Mouse (Mus musculus) thymus, postnatal 10 days (tissue): ENCODE data around the gene Gnb4.

ENCODE experiments used
- DNase-seq, 2 experiments: peaks; one replicate each; pipeline ENCODE4 v3.0.0; 2021; ENCODE audit warnings: low spot score in 2 of 2

The Gnb4 gene

DNA sequence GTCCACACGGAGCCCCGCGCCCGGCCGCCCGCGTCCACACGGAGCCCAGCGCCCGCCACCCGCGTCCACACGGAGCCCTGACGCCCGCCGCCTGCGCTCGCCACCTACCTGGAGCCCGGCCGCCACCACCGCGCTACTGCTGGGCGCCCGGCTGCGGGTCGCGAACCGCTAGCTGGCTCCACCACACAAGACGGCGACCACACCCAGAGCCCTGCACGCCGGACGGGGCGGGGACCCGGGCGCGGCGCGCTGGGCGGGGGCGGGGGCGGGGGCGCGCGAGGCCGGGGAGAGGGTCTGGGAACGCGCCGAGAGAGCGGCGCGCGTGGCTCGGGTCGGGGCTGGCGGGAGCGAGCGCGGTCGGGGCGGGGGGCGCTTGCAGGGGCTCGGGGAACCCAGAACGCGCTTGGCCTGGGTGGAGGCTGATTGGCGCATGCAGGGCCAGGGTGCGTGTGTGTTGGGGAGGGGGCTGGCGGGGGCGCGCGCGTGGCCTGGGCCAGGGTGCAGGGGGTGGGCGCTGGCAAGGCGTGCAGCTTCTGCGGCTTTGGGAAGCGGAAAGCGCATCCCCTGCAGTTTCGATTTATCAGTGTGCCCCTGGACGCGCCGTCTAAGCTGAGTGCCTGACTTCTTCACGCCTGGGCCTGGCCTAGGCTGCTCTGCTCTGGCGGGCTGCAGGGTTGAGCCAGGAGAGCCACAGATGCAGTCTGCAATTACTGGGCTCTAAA is at the start of gene Gnb4:
Gene Gnb4 (minus strand): TSS at position 255 of the 722 bp plus-strand sequence.
- peak; percentile 51 to 53 for DNase-seq

DNA sequence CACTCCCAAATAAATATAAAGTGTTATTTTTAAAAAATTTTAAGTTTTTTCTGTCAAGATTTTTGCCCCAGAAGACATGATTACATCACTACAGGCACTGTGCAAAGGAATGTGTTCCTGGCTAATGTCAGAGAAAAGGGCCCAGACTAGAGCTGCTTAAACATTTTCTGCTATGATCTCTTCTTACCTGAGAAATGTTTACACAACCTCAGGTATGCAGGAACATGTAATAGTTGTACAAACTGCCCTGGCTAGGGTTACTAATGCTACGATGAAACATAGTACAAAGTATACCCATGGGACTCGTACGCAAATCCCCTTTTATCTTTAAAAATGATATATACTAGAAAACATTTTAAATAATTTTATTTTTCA is 45.2 kb upstream of the Gnb4 start:
- no peak for DNase-seq

DNA sequence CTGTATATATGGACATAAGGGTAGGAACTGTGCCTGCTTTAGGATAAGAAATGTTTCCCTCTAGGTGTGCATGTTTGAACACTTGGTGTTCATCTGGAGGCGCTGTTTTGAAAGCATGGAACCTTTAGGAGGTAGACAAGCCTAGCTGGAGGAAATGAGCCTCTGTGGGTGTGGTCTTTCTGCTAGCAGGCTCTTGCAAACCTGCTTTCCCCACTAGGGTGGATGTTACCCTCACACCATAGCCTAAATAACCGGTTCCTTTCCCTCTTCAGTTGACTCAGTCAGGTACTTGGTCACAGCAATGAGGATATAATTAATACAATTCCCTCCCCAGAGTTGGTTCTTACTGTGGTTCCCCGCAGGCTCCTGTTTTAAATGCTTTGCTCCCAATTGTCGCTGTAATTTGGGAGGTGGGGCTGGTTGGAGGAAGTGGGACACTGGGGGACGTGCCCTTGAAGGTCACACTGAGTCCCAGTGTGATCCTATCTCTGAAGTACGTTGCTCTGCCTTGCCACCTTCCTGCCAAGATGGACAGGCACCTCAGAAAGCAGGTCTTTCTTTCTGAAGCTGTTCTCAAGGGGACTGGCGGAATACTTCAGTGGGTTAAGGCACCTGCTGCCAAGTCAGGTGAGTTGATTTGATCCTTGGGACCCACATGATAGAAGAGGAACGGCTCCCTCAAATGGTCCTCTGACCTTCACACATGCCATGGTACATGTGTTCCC is 44.6 kb upstream of the Gnb4 start:
- peak in 1 of 2 experiments; percentile 20 for DNase-seq

DNA sequence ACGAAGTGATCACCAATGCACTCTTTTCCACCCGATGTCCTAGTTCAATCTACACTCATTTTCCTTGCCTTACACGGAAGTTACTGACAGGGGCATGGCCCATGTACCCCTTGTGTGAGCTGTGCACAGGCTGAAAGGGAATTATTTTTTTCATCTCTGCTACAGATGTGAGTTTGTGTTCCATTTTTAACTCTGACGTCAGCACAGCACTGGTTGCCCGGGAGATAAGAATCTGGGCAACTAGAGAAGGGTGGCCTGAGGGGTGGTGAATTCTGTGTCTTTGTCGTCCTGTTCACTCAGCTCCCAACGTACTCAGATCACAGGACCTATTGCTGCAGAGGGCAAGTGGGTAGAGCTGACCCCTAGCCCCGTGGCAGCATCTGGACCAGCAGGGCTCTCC is 43.9 kb upstream of the Gnb4 start:
- DNase-seq: no peak

DNA sequence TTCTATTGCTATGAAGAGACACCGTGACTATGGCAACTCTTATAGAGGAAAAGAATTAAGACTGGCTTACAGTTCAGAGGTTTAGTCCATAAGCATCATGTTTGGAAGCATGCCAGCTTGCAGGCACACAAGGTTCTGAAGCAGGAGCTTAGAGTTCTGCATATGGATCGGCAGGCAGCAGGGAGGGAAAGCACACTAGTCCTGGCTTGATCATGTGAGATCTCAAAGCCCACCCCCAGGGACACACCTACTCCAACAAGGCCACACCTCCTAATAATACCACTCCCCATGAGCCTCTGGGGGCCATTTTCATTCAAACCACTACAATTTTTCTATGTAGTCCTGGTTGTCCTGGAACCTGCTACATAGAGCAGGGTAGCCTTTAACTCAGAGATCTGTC is 43.1 kb upstream of the Gnb4 start:
- no peak for DNase-seq

DNA sequence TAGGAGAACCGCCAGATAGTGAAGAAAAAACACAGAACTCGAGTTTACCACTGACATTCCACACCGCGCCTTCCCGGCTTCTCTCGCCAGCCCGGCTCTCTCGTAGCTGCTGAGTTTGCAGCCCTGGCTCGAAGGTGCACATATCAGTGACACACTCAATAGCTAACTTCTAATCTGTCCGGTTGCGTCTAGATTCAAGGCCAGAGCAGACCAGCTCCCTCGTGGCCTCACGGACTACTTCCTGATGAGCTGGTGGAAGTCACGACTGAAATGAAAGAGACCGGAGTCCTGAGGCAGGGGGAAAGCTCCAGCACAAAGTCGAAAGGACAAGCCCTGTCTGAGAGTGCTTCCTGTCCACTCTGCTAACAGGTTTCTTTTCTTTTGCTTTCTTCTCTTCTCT is 42.4 kb upstream of the Gnb4 start:
- no peak for DNase-seq

DNA sequence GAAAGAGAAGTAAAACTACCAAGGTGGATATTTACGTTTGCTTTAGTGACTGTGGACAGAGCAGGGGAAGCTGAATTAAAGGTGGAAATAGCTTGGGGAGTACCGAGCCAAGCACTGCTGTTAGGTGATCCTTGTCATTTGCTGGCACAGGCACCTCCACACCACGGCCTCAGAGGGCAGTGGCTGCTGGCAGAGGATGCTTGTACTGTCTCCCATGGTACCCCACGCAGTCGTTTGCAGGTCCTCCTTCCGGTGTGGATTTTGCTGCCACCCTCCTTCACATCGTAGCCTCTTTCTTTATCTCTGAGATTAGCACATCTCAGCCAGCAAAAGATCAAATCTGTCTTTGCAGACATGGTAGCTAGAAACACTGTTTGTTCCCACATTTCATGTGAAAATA is 42.0 kb upstream of the Gnb4 start:
- DNase-seq: no peak

DNA sequence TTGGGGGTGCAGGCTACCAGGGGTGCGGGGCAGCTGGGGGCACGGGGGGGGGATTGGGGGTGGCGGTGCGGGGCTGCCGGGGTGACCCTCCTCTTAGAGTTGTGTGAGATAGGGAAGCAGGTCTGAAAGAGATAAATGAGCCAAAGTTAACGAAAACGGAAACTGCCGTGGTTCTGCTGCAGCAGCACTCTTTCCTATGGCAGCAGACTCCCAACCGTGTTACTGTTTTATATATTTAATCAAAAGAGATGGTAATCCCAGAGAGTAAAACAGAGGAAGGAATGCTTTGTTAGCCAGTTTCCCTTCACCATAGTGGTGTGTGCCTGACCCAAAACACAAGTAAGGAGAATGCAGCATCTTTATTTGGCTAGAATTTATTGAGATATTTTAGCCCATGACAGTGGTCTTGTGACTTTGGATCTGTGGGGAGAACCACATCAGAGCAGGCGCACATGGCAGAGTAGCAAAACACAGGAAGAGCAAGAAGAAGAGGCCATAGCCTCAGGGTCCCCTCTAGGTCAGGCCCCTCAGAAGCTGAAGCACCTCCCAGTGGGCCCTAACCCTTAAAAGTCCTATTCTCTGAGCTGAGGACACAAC is 40.1 kb upstream of the Gnb4 start:
- DNase-seq: no peak

DNA sequence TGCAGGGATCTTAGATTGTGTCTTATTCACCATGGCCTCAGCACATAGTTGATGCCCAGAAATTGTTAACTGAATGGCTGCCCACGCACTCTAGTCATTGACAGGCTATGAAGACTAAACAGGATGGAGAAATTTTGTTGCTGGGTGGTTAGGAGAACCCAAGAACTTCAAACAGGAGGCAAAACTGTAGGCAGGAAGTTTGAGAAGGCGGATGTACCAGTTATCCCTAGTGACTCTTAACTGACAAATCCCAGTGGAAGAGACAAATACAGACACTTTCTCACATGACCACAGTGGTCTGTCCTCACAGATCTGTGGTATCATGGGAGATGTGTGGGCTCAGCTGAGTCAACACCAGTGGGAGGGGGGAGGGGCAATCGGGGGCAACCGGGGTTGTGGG is 39.6 kb upstream of the Gnb4 start:
- DNase-seq: no peak

DNA sequence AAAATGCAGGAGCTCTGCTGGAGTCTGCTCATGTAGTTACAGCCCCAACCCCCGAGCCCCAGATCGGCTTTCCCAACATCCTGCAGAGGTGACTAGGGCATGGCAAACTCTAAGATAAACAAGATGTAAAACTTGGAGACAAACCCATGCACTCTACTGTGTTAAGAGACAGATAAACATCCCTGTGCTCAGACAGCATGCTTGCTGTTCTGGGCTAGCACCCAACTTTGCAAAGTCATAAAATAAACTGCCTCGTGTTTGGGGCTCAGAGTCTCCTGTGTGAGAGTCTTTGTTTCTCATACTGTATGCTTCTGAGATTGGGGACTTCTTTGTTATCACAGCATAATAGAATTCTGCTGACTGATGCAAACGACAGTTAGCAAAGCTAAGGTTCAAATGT is 36.4 kb upstream of the Gnb4 start:
- no peak for DNase-seq

DNA sequence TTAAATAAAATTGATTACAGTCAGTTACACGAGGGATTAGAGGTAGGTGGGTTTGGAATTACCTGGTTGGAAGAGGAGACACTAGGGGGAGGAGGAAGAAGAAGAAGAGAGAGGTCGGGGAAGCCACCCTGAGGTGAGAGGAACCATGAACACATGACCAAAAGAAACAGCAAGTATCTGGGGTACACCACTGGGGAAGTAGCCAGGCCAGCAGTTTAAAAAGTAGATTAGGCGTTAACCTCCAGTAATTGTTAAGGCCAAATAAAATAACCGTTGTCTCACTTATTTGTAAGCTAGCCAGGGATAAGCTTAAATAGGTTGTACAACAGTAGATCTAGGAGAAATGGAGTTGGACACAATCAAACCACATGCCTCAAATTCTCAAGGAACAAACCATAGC is 32.9 kb upstream of the Gnb4 start:
- no peak for DNase-seq

DNA sequence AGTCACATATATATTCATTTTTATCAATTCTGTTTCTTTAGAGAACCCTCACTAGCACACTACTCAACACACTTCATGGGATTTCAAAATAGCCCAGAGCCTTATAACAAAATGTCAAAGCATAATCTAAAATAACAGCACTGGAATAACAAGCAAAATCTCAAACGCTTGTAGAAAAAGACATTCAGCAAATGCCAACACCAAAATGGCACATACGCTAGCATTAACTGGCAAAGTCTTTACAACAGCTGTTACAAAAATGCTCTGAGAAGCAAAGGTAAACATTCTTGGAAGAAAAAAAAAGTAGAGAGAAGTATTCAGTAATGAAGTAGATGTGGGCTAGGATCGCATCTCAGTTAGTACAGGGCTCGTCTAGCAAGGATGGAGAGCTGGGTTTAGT is 30.5 kb upstream of the Gnb4 start:
- DNase-seq: no peak

DNA sequence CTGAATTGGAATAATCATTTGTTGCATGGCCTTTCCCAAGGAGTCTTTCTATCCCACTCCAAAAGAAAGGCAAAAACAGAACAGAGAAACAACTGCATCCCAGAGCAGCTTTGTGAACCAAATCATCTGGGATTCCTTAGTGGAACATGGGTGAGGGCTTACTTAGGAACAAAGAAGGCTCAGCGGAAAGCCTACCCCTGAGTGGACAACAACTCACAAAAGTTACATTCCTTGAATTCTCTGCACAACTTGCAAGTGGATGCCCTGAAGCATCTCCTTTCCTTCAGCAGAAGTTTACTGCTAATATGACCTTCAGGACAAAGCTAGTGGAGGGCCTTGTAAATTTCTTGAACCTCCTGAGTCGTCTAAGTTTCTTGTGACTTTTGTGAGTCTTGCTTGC is 28.4 kb upstream of the Gnb4 start:
- DNase-seq: no peak

DNA sequence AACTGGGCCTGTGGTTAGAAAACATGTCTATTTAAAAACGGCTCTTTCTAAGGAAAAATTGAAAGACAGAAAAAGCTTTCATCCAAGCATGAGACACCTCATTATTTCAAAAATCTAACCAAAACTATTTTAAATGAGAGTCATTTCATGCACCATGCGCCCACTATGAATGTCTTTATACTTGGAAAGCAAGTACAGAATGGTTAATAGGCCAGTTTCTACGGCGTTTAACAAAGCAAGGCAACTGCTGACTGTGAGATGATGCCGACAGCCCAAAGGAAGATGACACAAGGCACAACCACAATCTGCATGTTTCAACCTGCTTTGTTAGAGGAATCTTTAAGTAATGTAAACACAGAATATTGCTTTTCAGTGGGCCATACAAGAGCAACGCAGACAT is 25.7 kb upstream of the Gnb4 start:
- no peak for DNase-seq

DNA sequence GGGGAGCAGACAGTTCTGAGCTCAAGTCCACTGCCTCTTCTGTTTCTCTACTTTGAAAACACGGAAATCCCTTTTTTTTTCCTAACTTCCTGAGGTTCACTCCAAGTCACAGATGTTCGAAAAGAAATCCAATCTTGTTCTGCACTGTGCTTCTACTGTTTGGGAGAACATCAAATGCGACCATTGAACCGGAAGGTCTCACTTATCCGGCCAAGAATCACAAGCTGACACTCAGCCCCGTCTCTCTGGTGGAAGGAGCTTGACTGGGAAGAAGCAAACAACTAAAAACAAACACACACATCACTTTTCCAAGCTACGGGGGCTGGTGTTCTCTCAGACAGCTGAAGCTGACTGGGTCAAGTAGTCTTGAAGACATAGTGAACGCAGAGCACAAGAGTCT is 21.9 kb upstream of the Gnb4 start:
- no peak for DNase-seq

DNA sequence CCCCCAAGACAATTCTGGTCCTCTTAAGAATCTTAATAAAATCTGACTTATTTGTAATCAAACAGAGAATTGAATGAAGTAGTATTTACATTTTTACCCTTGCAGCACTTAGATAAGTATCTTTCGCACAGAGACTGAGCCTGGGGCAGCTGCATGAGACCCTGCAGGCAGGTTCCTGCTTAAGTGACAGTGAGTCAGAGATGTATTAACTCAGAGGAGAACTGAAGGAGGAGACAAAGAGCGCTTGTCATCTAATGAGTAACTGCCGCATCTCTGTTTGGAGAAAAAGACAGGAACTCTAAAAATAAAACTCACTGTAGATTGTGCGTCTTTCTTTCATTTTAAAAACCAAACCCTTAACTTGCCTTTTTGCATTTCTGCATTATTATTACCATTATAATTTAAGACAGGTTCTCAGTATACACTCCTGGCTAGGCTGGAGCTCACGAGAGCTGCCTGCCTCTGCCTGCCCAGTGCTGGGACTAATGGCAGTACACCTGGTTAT is 16.4 kb upstream of the Gnb4 start:
- no peak for DNase-seq

DNA sequence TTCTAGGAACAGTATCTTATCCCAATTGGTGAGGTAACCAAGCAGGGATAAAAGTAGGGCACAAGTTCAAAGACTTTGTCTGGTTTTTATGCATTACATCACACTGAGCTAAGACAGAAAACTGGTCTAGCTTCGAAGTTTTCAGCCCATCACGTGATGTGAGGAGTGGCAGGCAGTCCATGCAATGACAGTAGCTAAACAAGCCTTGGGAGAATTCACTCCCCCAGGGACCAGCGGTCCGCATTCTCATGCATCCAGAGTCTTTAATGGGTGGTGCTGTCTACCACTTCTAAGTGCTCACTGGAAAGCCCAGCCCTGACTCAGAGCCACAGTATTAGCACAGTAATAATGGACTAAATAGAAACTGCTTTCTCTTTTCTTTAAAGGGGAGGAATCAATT is 13.8 kb upstream of the Gnb4 start:
- DNase-seq: no peak

DNA sequence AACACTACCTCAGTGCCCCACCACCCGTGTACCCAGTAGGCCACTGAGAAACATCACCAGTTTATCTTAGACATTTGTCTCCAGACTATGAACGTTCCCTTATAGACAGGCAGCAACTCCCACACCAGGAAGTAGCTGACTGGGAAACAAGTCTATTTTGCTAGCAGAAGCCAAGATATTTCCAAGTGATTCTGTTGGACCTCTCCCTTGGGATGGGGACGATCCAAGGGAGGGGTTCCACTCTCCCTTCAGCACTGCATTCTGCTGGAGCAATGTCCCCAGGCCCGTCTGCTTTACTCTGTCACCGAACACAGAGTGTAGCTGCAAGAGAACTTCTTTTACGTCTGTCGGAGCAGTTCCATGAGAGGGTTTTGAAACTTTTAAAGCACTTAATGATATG is 11.8 kb upstream of the Gnb4 start:
- DNase-seq: no peak

DNA sequence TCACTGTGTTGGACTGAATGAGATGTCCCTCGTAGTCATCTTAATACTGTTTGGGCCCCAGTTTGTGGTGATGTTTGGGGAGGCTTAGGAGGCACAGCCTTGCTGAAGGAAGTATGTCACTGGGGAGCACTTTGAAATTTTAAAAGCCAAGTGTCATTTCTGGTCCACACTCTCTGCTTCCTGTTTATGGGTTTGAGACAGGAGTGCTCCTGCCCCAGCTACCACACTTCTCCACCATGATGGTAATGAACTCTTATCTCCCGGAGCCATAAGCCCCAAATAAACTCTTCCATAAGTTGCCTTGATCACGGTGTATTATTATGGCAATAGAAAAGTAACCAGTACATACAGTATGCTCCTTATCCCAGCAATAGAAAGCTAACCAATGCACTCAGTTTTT is 5.7 kb upstream of the Gnb4 start:
- DNase-seq: no peak

DNA sequence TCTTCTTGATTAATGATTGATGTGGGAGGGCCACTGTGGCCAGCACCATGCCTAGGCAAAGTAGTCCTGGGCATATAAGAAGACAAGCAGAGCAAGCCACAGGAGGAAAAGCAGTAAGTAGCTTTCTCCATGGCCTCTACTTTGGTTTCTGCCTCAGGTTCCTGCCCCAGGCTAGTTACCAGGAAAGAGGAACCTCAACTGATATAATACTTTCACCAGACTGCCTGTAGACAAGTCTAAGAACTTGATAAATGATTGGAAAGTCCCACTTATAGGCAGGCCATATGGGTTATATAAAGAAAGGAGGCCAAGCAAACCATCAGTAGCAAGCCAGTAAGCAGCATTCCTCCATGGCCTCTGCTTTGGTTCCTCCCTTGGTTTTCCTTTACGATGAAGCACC is 5.3 kb upstream of the Gnb4 start:
- DNase-seq: no peak

DNA sequence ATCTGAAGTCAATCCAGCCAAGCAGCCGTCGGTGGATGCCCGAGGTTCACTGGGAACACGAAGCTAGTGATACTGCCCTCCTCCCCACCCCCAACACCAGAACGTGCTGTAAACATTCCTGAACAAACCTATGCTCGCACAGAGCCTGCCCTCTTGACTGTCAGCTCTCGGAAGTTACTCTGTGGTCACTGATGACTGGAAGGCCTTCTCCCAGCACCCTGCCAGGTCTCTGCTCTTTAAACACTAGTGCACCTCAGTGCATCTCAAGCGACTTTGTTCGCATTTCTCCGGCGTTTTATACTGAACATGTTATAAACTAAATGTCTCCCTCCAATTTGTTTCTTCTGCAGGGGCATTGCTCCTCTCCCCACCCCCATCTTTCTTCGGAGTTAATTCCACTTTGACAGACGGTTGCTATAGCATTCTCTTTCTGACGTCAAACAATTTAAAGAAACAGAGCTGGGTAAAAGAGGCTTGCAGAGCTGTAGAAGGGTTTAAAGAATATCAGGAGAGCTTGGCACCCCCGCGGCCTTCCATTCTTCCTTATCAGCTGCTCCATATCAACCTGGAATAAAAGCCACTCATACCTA is 763 bp upstream of the Gnb4 start:
- DNase-seq: no peak

DNA sequence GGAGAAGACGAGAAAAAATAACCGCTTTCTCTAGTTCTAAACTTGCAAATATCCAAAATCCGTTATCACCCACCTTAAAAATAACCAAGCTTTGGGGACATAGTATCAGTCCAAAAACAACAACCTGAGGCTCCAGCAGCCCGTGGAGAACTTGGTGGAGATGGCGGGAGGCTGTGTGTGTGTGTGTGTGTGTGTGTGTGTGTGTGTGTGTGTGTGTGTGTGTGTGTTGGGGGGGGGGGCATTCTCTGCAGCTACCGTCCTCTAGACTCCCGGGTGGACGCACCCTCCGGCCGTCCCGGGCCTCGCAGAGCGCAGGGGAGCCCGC is 417 bp downstream of the Gnb4 start:
- no peak for DNase-seq

DNA sequence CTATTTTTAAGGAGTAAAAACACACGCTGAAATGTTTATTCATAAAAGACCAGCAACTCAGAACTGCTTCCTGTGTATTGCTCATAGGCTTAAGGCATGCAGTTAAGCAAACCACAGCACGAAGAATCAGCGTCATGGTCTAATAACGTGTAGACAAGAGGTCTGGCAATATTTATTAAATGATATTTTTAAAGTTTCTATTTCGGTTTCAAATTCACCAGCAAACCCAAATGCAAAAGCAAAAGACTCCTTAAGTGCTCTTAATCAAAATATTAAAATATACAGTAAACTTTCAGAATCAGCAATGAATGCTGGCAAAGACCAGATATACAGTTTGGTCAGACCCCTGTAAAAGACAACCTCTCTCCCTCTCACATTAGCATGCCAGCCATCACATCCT is 1.0 kb downstream of the Gnb4 start:
- DNase-seq: no peak
